Mouse (Mus musculus) embryonic facial prominence, embryonic 13.5 days (tissue): Measurements from ENCODE around the gene Cebpg. TPM values are rescaled to one million over a fixed set of nuclear protein-coding genes. Genes with fewer than 3 reads are reported as not detected.

Experiments used
- ATAC-seq: fragments of 200-750 bp; cut with Nextera tagmentation; 2 replicates; pipeline ENCODE4 v1.8.0; 2017; ENCODE audit warnings: low read depth; ENCODE audit not compliant: insufficient number of reproducible peaks, insufficient read depth, low FRiP score, low TSS enrichment
- H3K27ac ChIP-seq: fragments of 300-500 bp; sonication (generic); 2 replicates; pipeline ENCODE4 v1.5.1; 2015; ENCODE audit warnings: moderate library complexity, mild to moderate bottlenecking, inconsistent platforms
- H3K27me3 ChIP-seq: fragments of 300-500 bp; sonication (generic); 2 replicates; pipeline ENCODE4 v1.6.1; 2015; ENCODE audit warnings: mild to moderate bottlenecking, inconsistent platforms
- H3K36me3 ChIP-seq: fragments of 300-500 bp; sonication (generic); 2 replicates; pipeline ENCODE4 v1.6.1; 2015; ENCODE audit warnings: mild to moderate bottlenecking, inconsistent platforms
- H3K4me1 ChIP-seq: fragments of 300-500 bp; sonication (generic); 2 replicates; pipeline ENCODE4 v1.6.1; 2015; ENCODE audit warnings: inconsistent platforms
- H3K4me2 ChIP-seq: fragments of 300-500 bp; sonication (generic); 2 replicates; pipeline ENCODE4 v1.6.1; 2015; ENCODE audit warnings: moderate library complexity, mild to moderate bottlenecking, inconsistent platforms
- H3K4me3 ChIP-seq: fragments of 300-500 bp; sonication (generic); 2 replicates; pipeline ENCODE4 v1.5.1; 2015; ENCODE audit warnings: mild to moderate bottlenecking, inconsistent platforms
- H3K9ac ChIP-seq: fragments of 300-500 bp; sonication (generic); 2 replicates; pipeline ENCODE4 v1.6.1; 2015; ENCODE audit warnings: mild to moderate bottlenecking, inconsistent platforms
- H3K9me3 ChIP-seq: fragments of 300-500 bp; sonication (generic); 2 replicates; pipeline ENCODE4 v1.6.1; 2016; ENCODE audit warnings: inconsistent platforms
- WGBS: fragments of 180-500 bp; shearing (Covaris S2); methylation state at CpG from one replicate; pipeline ENCODE4 v1.1.7; 2015; ENCODE audit warnings: mixed read lengths; 5-methylcytosine and 5-hydroxymethylcytosine counted together
- microRNA-seq: library from miRNA; unstranded; fragments of <30 nt; microRNA quantifications from one replicate; pipeline ENCODE4, GENCODE M21; 2016
- polyA plus RNA-seq: library from polyadenylated mRNA; unstranded; fragments of >200 nt; fragmentation: Nextera tagmentation; extraction: Ambion mirVana; gene quantifications from 2 replicates; pipeline ENCODE4 v1.2.1, GENCODE M21; 2015

Cebpg gene
- polyA plus RNA-seq, 1 experiment from 2014 or later, result 52.5 TPM

DNA sequence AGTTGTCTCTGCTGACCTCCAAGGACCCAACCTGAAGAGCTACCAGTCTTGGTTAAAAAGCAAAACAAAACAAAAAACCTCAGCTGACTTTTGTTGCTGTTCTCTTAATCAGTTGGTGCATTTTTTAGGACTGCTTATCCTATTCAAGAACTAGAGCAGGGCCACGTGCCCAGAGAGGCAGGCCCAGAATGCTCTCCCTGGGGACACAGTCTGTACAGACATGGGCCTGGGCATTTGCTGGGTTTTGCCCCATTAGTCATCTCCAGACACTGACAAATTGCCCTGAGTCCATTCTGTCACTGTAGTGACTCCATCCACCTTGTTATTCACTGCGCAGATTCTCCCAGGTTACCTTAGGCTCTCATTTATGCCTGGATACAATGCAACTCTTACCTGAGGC lies 41.1 kb downstream of the Cebpg start:
- H3K4me3 ChIP-seq, result no peak overlapping the region
- ATAC-seq, result no peak
- H3K4me1 ChIP-seq, result no peaks in the 10 kb centered on the region
- H3K27me3 ChIP-seq, result no peaks in the 10 kb centered on the region
- H3K27ac ChIP-seq, result no peak overlapping the region
- no peak overlapping the region for H3K9ac ChIP-seq
- no peak overlapping the region for H3K4me2 ChIP-seq
- peaks cover 4% of the 10 kb centered on the region; the same call in 1 of the 2 replicates for H3K36me3 ChIP-seq
- H3K9me3 ChIP-seq, result no peaks in the 10 kb centered on the region
- WGBS, result 80% methylated on average over 2 of the region's 2 CpGs

DNA sequence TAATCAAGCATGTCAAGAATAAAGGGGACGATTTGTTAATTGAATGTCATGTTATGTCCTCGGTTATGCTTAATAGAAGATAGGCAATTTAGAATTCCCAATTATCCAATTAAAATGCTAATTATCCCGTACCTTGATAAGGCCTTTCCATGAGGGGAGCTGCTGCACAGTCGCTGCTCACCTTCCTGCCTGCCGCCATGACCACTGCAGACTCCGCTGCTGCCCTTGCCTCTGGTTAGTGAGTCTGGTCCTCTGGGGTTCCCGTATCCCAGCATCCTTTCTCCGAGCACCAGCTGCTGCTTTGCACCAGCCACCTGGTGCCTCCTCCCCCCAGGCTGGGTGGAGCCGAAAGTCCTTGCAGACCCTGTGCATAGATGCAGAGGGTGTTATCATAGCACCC lies 43.1 kb downstream of the Cebpg start:
- no peak for ATAC-seq
- Histone ChIP-seq H3K9me3 (no peaks in the 10 kb centered on the region), H3K36me3 (no peaks in the 10 kb centered on the region), H3K4me3 (no peak overlapping the region), H3K27ac (no peak overlapping the region), H3K4me1 (no peaks in the 10 kb centered on the region), H3K9ac (no peak overlapping the region), H3K27me3 (no peaks in the 10 kb centered on the region), H3K4me2 (no peak overlapping the region)
- WGBS, result 73% methylated on average over 9 of the region's 9 CpGs

DNA sequence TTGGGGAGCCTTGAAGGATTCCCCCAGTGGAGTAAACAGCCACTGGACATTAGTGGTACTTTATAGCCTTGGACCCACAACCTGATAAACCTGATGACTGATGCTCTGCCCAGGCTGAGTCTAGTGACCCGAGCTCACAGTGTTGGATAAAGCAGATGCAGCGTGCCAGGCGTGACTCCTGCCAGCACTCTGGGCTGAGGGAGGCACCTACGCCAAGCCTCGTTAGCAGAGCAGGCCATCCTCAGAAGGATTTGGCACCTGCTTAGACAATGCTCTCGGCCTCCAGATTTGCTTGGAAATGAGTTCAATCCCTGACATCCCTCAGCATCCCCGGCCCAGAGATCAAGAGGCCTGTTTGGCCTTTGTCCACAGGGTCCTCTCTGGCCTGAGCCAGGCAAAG lies 49.7 kb downstream of the Cebpg start:
- H3K4me3 ChIP-seq, result no peak overlapping the region
- 0 out of 2 replicates have a peak, but pooled peaks cover 7% of the 10 kb centered on the region for H3K4me1 ChIP-seq
- no peak for ATAC-seq
- no peaks in the 10 kb centered on the region for H3K36me3 ChIP-seq
- H3K9me3 ChIP-seq, result no peaks in the 10 kb centered on the region
- H3K4me2 ChIP-seq, result no peak overlapping the region
- no peak overlapping the region for H3K27ac ChIP-seq
- H3K9ac ChIP-seq, result no peak overlapping the region
- H3K27me3 ChIP-seq, result no peaks in the 10 kb centered on the region
- 88% methylated on average over 7 of the region's 7 CpGs for WGBS

DNA sequence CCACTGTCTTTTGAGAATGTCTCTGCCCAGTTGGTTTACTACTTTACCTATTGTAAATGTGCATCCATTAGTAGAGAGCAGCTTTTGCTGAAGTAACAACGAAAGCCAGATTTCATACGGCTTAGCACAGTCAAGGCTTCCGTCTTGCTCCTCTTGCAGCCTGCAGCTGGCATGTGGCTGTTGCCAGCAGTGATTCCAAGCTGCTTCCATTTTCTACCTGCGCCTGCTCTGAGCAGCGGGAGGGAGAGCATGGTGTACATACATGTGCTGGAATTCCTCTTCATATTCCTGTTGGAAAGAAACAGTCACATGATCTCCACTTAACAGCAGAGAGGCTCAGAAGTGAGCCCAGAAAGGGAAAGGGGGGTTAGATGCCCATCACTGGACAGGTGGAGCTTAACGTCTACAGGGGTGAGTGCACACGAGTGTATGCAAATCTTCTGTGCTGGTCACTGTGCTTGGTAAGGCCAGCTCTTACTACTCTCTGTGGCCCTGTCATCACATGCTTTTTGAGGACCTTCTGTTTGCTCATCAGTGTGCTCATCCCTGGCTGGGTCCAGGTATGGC lies 53.1 kb downstream of the Cebpg start:
- Histone ChIP-seq H3K27ac (no peak overlapping the region), H3K9me3 (no peaks in the 10 kb centered on the region), H3K4me2 (no peak overlapping the region), H3K36me3 (no peaks in the 10 kb centered on the region), H3K4me3 (no peak overlapping the region), H3K9ac (no peak overlapping the region), H3K4me1 (peaks cover 16% of the 10 kb centered on the region), H3K27me3 (no peaks in the 10 kb centered on the region)
- ATAC-seq, result no peak
- 70% methylated on average over 7 of the region's 7 CpGs for WGBS

DNA sequence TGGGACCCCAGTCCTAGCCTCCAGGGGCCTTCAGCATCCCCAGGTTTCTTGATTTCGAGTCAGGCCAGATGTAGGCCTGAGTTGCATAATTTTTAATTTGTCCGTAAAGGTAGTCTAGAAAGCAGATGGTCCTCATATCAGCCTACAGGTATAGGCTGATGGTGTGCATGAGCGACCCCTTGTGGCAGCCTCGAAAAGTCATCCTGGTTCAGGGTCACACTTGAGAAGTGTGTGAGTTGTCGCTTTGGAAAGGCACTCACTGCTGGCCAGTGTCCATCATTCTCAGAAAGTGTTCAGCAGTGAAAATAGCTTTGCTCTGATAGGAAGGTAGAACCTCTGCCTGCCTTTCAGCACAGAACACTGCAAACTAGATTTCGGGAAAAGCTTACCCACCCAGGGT lies 55.5 kb downstream of the Cebpg start:
- Histone ChIP-seq H3K4me1 (peaks cover 26% of the 10 kb centered on the region), H3K27ac (no peak overlapping the region), H3K27me3 (no peaks in the 10 kb centered on the region), H3K9me3 (no peaks in the 10 kb centered on the region), H3K4me3 (no peak overlapping the region), H3K9ac (no peak overlapping the region), H3K36me3 (no peaks in the 10 kb centered on the region), H3K4me2 (no peak overlapping the region)
- ATAC-seq, result no peak
- 35% methylated on average over 6 of the region's 6 CpGs for WGBS

Small RNA genes lying within 50 kb of the gene (microRNA-seq; reads per million reads assigned to microRNA genes)
- not detected for gene Gm25033

Other genes with a start within 250 kb of the Cebpg start
- 3.7 and 4.0 TPM in 2 replicates for gene Chst8, start 243.9 kb downstream of the Cebpg start, polyA plus RNA-seq
- 50.8 and 53.4 TPM in 2 replicates for gene Pepd, start 144.2 kb downstream of the Cebpg start, polyA plus RNA-seq
- 5.3 and 5.5 TPM in 2 replicates for gene Cebpa, start 62.7 kb upstream of the Cebpg start, polyA plus RNA-seq
- gene Slc7a10, start 129.8 kb upstream of the Cebpg start, polyA plus RNA-seq, result 5.3 and 5.5 TPM in 2 replicates
- 10.3 and 11.2 TPM in 2 replicates for gene Lrp3, start 158.9 kb upstream of the Cebpg start, polyA plus RNA-seq